Mouse (Mus musculus) megakaryocyte progenitor cell, adult 5-6 weeks (primary cell): ENCODE measurements around the gene B4galnt3. TPM values are rescaled to one million over a fixed set of nuclear protein-coding genes. Genes with fewer than 3 reads are reported as not detected.

Experiments used
- ATAC-seq: replicated peaks from 2 replicates; pipeline ENCODE4 v1.8.0; 2016; ENCODE audit warnings: mild to moderate bottlenecking, moderate TSS enrichment, inconsistent platforms; ENCODE audit not compliant: poor library complexity
- total RNA-seq, 2 experiments: library from RNA; stranded (forward) in 1 of 2; stranded (reverse) in 1 of 2; fragments of 157-497, 149-512 nt in 1 of 2; fragments of 200-1000 nt in 1 of 2; gene quantifications; 2 replicates each; pipeline versions ENCODE4 v1.2.3 to v1.2.4; 2015 to 2017

The B4galnt3 gene
- total RNA-seq, 2 experiments from 2014 or later, result 0.12 TPM; not detected in 1

- peak; percentile 45 for ATAC-seq
These were observed 105.8 kb downstream of the B4galnt3 start for GRCm38 (mm10) chr6:120188376-120189235.

- peak; percentile 88 for ATAC-seq
These were observed 106.7 kb downstream of the B4galnt3 start for GRCm38 (mm10) chr6:120187587-120188176.

GRCm38 (mm10) chr6:120186594-120186993 lies 107.8 kb downstream of the B4galnt3 start:
- ATAC-seq, result no peak

GRCm38 (mm10) chr6:120185756-120186155 lies 108.6 kb downstream of the B4galnt3 start:
- no peak for ATAC-seq

- no peak for ATAC-seq
These were observed 109.2 kb downstream of the B4galnt3 start for GRCm38 (mm10) chr6:120185012-120185730.

GRCm38 (mm10) chr6:120183771-120184170 lies 110.6 kb downstream of the B4galnt3 start:
- no peak for ATAC-seq

- ATAC-seq, result no peak
These were observed 112.2 kb downstream of the B4galnt3 start for GRCm38 (mm10) chr6:120182160-120182559.

- ATAC-seq, result no peak
These were observed 113.9 kb downstream of the B4galnt3 start for GRCm38 (mm10) chr6:120180492-120180891.

- peak; percentile 45 for ATAC-seq
These were observed 114.6 kb downstream of the B4galnt3 start for GRCm38 (mm10) chr6:120179756-120180206.

- peak; percentile 30 for ATAC-seq
These were observed 115.2 kb downstream of the B4galnt3 start for GRCm38 (mm10) chr6:120179044-120179755.

GRCm38 (mm10) chr6:120175650-120176049 lies 118.7 kb downstream of the B4galnt3 start:
- ATAC-seq, result no peak

GRCm38 (mm10) chr6:120174602-120175115 lies 119.7 kb downstream of the B4galnt3 start:
- ATAC-seq, result peak; percentile 92

GRCm38 (mm10) chr6:120174028-120174601 lies 120.2 kb downstream of the B4galnt3 start:
- ATAC-seq, result peak; percentile 32; the same call in 1 of the 2 replicates

GRCm38 (mm10) chr6:120172294-120173017 lies 121.9 kb downstream of the B4galnt3 start:
- peak; percentile 12 for ATAC-seq

GRCm38 (mm10) chr6:120167574-120167973 lies 126.8 kb downstream of the B4galnt3 start:
- no peak for ATAC-seq

GRCm38 (mm10) chr6:120164765-120165164 lies 129.6 kb downstream of the B4galnt3 start:
- no peak for ATAC-seq

GRCm38 (mm10) chr6:120162928-120163327 lies 131.4 kb downstream of the B4galnt3 start:
- no peak for ATAC-seq

- ATAC-seq, result peak; percentile 68
These were observed 135.0 kb downstream of the B4galnt3 start for GRCm38 (mm10) chr6:120159133-120159901.

GRCm38 (mm10) chr6:120157479-120157878 lies 136.9 kb downstream of the B4galnt3 start:
- no peak for ATAC-seq
